Mouse (Mus musculus): ENCODE measurements at regions not wholly inside any gene's neighbourhood (a gene's known extent, or its start where the extent isn't known, plus 50 kb on each side); places are given as distances from the start of the nearest gene placed in this dataset.

GRCm38 (mm10) chr9:94467846-94468245 is 70.0 kb downstream of the 1190002N15Rik start:
- ATAC-seq (ENCODE audit: low FRiP score) (no peak), DNase-seq (ENCODE audit: low spot score) (no peak)
- no peak overlapping the region for H3K27ac ChIP-seq (ENCODE audit: low read depth, low read length)
- TF ChIP-seq CTCF (IDR thresholded peaks at IDR 0.05): no peak
- no peak overlapping the region for H3K9ac ChIP-seq (replicated peaks; ENCODE audit: low read length, poor library complexity, severe bottlenecking)
- 91% methylated on average over 3 of the region's 3 CpGs for WGBS
- no peaks in the 10 kb centered on the region for H3K4me1 ChIP-seq (ENCODE audit: insufficient read depth, low read length)
- no peaks in the 10 kb centered on the region for H3K9me3 ChIP-seq (ENCODE audit: low read length)
- no peak overlapping the region for H3K4me2 ChIP-seq (ENCODE audit: low read depth, low read length, poor library complexity, severe bottlenecking)
- H3K27me3 ChIP-seq (ENCODE audit: insufficient read depth, low read length): no peaks in the 10 kb centered on the region
- no peak overlapping the region for H3K4me3 ChIP-seq (ENCODE audit: low read depth, low read length)
- H3K36me3 ChIP-seq (ENCODE audit: insufficient read depth, low read length): no peaks in the 10 kb centered on the region

GRCm38 (mm10) chr9:94456085-94456531 is 81.8 kb downstream of the 1190002N15Rik start:
- no peak overlapping the region for H3K4me2 ChIP-seq (ENCODE audit: low read depth, low read length, poor library complexity, severe bottlenecking)
- H3K27ac ChIP-seq (ENCODE audit: low read depth, low read length): no peak overlapping the region
- no peaks in the 10 kb centered on the region for H3K36me3 ChIP-seq (ENCODE audit: insufficient read depth, low read length)
- TF ChIP-seq CTCF (IDR thresholded peaks at IDR 0.05): no peak
- H3K4me1 ChIP-seq (ENCODE audit: insufficient read depth, low read length): peaks cover 2% of the 10 kb centered on the region; the same call in 1 of the 2 replicates
- H3K9me3 ChIP-seq (ENCODE audit: low read length): no peaks in the 10 kb centered on the region
- no peak overlapping the region for H3K9ac ChIP-seq (replicated peaks; ENCODE audit: low read length, poor library complexity, severe bottlenecking)
- ATAC-seq (ENCODE audit: low FRiP score) (no peak), DNase-seq (ENCODE audit: low spot score) (peak; percentile 50)
- H3K27me3 ChIP-seq (ENCODE audit: insufficient read depth, low read length): no peaks in the 10 kb centered on the region
- WGBS: 62% methylated on average over 6 of the region's 6 CpGs
- no peak overlapping the region for H3K4me3 ChIP-seq (ENCODE audit: low read depth, low read length)

- Histone ChIP-seq H3K9ac (replicated peaks; ENCODE audit: low read length, poor library complexity, severe bottlenecking) (no peak overlapping the region), H3K4me2 (ENCODE audit: low read depth, low read length, poor library complexity, severe bottlenecking) (no peak overlapping the region), H3K4me1 (ENCODE audit: insufficient read depth, low read length) (peaks cover 2% of the 10 kb centered on the region; the same call in 1 of the 2 replicates), H3K36me3 (ENCODE audit: insufficient read depth, low read length) (no peaks in the 10 kb centered on the region), H3K4me3 (ENCODE audit: low read depth, low read length) (no peak overlapping the region), H3K27ac (ENCODE audit: low read depth, low read length) (no peak overlapping the region), H3K9me3 (ENCODE audit: low read length) (no peaks in the 10 kb centered on the region), H3K27me3 (ENCODE audit: insufficient read depth, low read length) (no peaks in the 10 kb centered on the region)
- peak; percentile 14 for DNase-seq (ENCODE audit: low spot score)
- no peak for ATAC-seq (ENCODE audit: low FRiP score)
- TF ChIP-seq CTCF (IDR thresholded peaks at IDR 0.05): no peak
- 59% methylated on average over 7 of the region's 7 CpGs for WGBS
Measured at GRCm38 (mm10) chr9:94455466-94455865, 82.4 kb downstream of the 1190002N15Rik start.

- no peak overlapping the region for H3K9ac ChIP-seq (replicated peaks; ENCODE audit: low read length, poor library complexity, severe bottlenecking)
- WGBS: 86% methylated on average over 8 of the region's 8 CpGs
- H3K27ac ChIP-seq (ENCODE audit: low read depth, low read length): no peak overlapping the region
- H3K27me3 ChIP-seq (ENCODE audit: insufficient read depth, low read length): no peaks in the 10 kb centered on the region
- no peak overlapping the region for H3K4me2 ChIP-seq (ENCODE audit: low read depth, low read length, poor library complexity, severe bottlenecking)
- no peak overlapping the region for H3K4me3 ChIP-seq (ENCODE audit: low read depth, low read length)
- ATAC-seq (ENCODE audit: low FRiP score) (no peak), DNase-seq (ENCODE audit: low spot score) (no peak)
- no peaks in the 10 kb centered on the region for H3K4me1 ChIP-seq (ENCODE audit: insufficient read depth, low read length)
- no peak for TF ChIP-seq CTCF (IDR thresholded peaks at IDR 0.05)
- no peaks in the 10 kb centered on the region for H3K36me3 ChIP-seq (ENCODE audit: insufficient read depth, low read length)
- H3K9me3 ChIP-seq (ENCODE audit: low read length): no peaks in the 10 kb centered on the region
Measured at GRCm38 (mm10) chr9:94449911-94450310, 88.0 kb downstream of the 1190002N15Rik start.

GRCm38 (mm10) chr9:94446182-94446763 is 91.6 kb downstream of the 1190002N15Rik start:
- 78% methylated on average over 8 of the region's 8 CpGs for WGBS
- Histone ChIP-seq H3K36me3 (ENCODE audit: insufficient read depth, low read length) (no peaks in the 10 kb centered on the region), H3K4me2 (ENCODE audit: low read depth, low read length, poor library complexity, severe bottlenecking) (no peak overlapping the region), H3K4me1 (ENCODE audit: insufficient read depth, low read length) (no peaks in the 10 kb centered on the region), H3K9ac (replicated peaks; ENCODE audit: low read length, poor library complexity, severe bottlenecking) (no peak overlapping the region), H3K27ac (ENCODE audit: low read depth, low read length) (no peak overlapping the region), H3K27me3 (ENCODE audit: insufficient read depth, low read length) (no peaks in the 10 kb centered on the region), H3K4me3 (ENCODE audit: low read depth, low read length) (no peak overlapping the region), H3K9me3 (ENCODE audit: low read length) (no peaks in the 10 kb centered on the region)
- no peak for DNase-seq (ENCODE audit: low spot score)
- no peak for ATAC-seq (ENCODE audit: low FRiP score)
- TF ChIP-seq CTCF (IDR thresholded peaks at IDR 0.05): no peak

DNA sequence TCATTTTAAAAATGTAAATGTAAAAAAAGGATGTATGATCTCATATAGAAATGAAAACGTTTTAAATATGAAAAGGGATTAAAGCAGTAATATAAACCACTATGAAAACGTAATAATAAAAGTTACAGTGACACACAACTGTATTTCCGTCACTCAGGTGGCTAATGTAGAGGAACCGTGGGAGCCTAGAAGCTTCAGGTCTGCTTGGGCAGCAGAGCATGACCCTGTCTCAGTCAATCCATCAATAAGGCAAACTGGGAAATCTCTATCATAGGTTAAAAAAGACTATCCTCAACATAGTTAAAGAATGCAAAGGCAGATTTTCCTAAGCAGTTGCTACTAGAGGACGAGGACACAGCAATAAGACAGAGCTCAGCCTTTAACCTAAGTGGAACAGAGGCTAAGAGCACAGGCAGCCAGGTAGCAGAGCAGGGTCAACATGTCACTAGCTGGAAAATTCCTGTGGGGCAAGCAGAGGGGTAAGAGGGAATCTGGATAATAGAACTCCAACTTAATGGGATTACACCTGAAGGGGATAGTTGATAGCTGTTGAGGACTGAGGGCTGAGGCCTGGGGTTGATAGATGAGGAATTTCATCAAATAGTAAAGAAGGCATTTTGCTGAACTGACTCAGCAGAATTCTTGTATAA is 93.6 kb downstream of the 1190002N15Rik start:
- TF ChIP-seq CTCF (IDR thresholded peaks at IDR 0.05): no peak
- no peak overlapping the region for H3K9ac ChIP-seq (replicated peaks; ENCODE audit: low read length, poor library complexity, severe bottlenecking)
- H3K36me3 ChIP-seq (ENCODE audit: insufficient read depth, low read length): no peaks in the 10 kb centered on the region
- H3K4me1 ChIP-seq (ENCODE audit: insufficient read depth, low read length): no peaks in the 10 kb centered on the region
- 68% methylated on average over 5 of the region's 5 CpGs for WGBS
- H3K27ac ChIP-seq (ENCODE audit: low read depth, low read length): no peak overlapping the region
- no peaks in the 10 kb centered on the region for H3K9me3 ChIP-seq (ENCODE audit: low read length)
- ATAC-seq (ENCODE audit: low FRiP score): no peak
- H3K27me3 ChIP-seq (ENCODE audit: insufficient read depth, low read length): no peaks in the 10 kb centered on the region
- no peak overlapping the region for H3K4me3 ChIP-seq (ENCODE audit: low read depth, low read length)
- DNase-seq (ENCODE audit: low spot score): no peak
- H3K4me2 ChIP-seq (ENCODE audit: low read depth, low read length, poor library complexity, severe bottlenecking): no peak overlapping the region

Measured in midbrain, postnatal 0 days (tissue).